Mouse (Mus musculus): ENCODE data around the gene Sfi1. TPM values are rescaled to one million over a fixed set of nuclear protein-coding genes. Genes with fewer than 3 reads are reported as not detected.
A peak's percentile ranks its signal among the peaks of the same experiment; 100 is the strongest.
"Not testable (repeated sequence)": the region's sequence is repeated elsewhere in the genome, so short reads cannot be mapped to it uniquely, and the experiment has no call there.

Sfi1 gene
- 10 to 100 TPM; 56.3 to 57.2 TPM for total RNA-seq (2021)
- long read RNA-seq, experiment 1, partial matches to known transcripts = 3 of 27 reads
- long read RNA-seq, experiment 1, other reads (novel, unspliced or antisense) = 20 of 27 reads
- long read RNA-seq, experiment 2, partial matches to known transcripts = 5 of 35 reads
- long read RNA-seq, experiment 2, other reads (novel, unspliced or antisense) = 25 of 35 reads

GRCm38 (mm10) chr11:3193363-3193762 lies at the start of gene Sfi1:
Gene Sfi1, minus strand, starts transcription at chr11:3193463.
- DNase-seq (ENCODE audit: low spot score in 2 of 2) = no peak

DNA sequence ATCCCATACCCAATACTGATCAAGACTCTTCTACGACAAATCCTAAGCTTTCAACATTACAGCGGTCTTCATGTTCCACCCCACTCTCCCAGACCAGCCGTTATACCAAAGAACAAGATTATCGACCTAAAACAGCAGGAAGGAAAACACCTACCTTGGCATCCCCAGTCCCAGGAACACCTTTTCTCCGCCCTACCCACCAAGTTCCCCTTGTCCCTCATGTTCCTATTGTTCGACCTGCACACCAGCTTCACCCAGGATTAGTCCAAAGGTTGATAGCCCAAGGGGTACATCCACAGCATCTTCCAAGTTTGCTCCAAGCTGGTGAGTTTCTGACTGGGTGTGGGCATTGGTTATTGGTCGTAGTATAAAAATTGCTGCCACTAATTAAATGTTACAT lies 49.1 kb upstream of the Sfi1 start:
- no peak for DNase-seq (ENCODE audit: low spot score in 2 of 2)

DNA sequence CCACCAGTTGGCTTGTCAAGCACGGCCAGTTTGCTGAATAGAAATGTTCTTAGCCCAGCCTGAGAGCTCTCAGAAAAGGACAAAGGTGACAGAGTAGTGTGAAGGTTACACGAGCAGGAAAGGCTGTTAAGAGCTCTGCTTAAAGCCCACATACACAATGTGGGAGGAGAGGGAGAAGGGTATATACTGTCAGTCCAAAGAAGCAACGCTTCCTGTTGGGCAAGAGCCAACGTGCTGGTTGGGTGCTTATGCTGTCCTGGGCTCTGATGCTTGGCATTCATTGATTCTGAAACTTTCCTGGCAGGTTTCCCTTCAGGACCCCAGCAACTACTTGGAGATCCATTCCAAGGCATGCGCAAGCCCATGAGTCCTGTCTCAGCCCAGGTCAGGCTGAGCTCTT lies 42.0 kb upstream of the Sfi1 start:
- no peak for DNase-seq (ENCODE audit: low spot score in 2 of 2)

GRCm38 (mm10) chr11:3233704-3234103 lies 40.4 kb upstream of the Sfi1 start:
- DNase-seq (ENCODE audit: low spot score in 2 of 2) = no peak

DNA sequence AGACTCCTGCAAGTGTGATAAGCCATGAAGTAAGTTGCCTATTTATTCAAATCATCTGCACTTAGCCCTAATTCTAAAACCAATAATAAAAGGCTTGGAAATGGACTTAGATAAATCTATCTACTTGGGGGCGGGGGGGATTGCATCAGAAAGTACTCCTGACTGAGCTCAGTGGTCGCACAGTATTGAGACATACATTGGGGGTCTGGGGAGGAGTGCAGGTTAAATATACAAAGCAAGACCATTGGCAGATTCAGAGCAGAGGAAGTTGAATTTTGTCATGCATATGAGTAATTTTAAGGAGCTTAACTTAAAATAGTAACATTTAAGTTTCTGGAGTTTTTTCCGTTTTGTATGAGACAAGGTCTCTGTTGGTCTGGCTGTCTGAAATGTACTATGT lies 39.0 kb upstream of the Sfi1 start:
- DNase-seq (ENCODE audit: low spot score in 2 of 2) = no peak

DNA sequence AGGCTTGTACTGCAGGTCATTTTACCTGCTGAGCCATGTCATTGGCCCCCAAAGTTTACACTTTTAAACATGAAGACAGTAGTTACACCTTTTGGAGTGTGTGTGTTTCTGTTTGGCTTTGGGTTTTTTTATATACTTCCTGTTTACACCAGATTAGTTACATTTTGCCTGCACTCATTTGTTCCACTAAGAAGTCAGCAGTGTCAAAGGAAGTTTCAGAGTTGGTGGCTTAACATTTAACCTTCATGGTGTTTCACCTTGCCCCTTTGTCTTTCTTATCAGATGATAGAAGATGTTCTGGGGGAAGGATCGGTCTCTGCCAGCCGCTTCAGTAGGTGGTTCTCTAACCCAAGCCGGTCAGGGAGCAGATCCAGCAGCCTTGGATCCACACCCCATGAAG lies 33.9 kb upstream of the Sfi1 start:
- no peak for DNase-seq (ENCODE audit: low spot score in 2 of 2)

- DNase-seq (ENCODE audit: low spot score in 2 of 2) = no peak
Measured at GRCm38 (mm10) chr11:3223105-3223504, 29.8 kb upstream of the Sfi1 start.

GRCm38 (mm10) chr11:3212526-3212925 lies 19.3 kb upstream of the Sfi1 start:
- no peak for DNase-seq (ENCODE audit: low spot score in 2 of 2)

- no peak for DNase-seq (ENCODE audit: low spot score in 2 of 2)
Measured at GRCm38 (mm10) chr11:3206783-3207182, 13.5 kb upstream of the Sfi1 start.

DNA sequence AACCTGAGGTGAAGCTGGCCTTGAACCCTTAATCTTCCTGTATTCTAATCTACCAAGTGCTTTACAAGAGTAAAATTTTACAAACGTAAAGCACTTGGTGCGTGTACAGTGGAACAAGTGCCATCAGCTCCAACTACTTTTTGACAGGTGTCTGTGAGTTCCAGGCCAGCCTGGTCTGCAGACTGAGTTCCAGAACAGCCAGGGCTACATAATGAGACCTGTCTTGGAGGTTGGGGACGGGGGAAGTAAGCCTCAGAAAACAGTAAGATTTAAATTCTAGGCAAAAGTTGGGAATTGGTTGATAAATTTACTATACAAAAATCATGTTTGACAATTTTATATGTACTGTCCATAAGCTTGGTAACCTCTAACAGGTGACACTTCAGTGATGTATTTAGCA lies 11.9 kb upstream of the Sfi1 start:
- no peak for DNase-seq (ENCODE audit: low spot score in 2 of 2)

- DNase-seq (ENCODE audit: low spot score in 2 of 2) = no peak
Measured at GRCm38 (mm10) chr11:3203771-3204170, 10.5 kb upstream of the Sfi1 start.

DNA sequence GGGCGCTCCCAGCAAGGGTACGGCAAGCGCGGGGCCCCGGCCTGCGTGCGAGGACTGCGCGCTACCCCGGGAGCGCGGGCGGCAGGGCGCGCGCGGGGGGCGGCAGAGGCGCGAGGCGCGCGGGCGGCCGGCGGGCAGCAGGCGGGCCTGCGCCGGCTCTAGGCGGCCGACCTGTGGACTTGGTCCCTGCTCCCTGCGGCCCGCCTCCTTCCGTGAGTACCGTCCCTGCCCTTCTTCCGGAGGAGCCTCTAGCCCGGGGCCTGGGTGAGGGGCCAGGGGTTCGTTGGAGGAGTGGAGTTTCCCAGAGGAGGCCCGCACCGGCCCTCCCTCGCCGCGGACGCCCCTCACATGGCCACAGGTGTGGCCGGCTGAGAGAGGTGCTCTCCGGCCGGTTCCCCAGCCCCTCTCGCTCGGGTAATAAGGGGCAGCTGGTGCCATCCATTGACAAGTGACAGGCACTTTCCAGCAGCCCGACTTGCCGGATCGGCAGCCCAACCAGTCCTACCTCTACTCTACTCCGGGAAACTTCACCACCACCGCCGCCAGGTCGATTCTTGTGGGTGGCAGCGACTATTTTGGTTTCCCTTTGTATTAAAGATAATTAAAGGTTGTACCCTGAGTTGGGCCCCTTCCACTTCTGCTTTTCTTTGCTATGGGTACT lies 9.6 kb upstream of the Sfi1 start:
- DNase-seq (ENCODE audit: low spot score in 2 of 2) = peak; percentile 42 to 56

GRCm38 (mm10) chr11:3202231-3202701 lies 9.0 kb upstream of the Sfi1 start, which contains the start of gene Eif4enif1:
Gene Eif4enif1, plus strand, starts transcription at chr11:3202392.
- DNase-seq (ENCODE audit: low spot score in 2 of 2) = peak; percentile 92 to 96

- DNase-seq (ENCODE audit: low spot score in 2 of 2) = peak; percentile 6 to 26
Measured at GRCm38 (mm10) chr11:3201326-3202230, 8.3 kb upstream of the Sfi1 start.

DNA sequence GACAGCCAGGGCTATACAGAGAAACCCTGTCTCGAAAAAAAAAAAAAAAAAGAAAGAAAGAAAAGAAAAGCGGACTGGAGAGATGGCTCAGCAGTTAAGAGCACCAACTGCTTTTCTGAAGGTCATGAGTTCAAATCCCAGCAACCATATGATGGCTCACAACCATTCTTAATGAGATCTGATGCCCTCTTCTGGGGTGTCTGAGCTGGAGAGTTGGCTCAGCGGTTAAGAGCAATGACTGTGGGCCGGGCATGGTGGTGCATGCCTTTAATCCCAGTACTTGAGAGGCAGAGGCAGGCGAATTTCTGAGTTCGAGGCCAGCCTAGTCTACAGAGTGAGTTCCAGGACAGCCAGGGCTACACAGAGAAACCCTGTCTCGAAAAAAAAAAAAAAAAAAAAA lies 7.4 kb upstream of the Sfi1 start:
- DNase-seq (ENCODE audit: low spot score in 2 of 2) = not testable (repeated sequence)

GRCm38 (mm10) chr11:3182707-3183106 lies 10.6 kb downstream of the Sfi1 start:
- not testable (repeated sequence) for DNase-seq (ENCODE audit: low spot score in 2 of 2)

DNA sequence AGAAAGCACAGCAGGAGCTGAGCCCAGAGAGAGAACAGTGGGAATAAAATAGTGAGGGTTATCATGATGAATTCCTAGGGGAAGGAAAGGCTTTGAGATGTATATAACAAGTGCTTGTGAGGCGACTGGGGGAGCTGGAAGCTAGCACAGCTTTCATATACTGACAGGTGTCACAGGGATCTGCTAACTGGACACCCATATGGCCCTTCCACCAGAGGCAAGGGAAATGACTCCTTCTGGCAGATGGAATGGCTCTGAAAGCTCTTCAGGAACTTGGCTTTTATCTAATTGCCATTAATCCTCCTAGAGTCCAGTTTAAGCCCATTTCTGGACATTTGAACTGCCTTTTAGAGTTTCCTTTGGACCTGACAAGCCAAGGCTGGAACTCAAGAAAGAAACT lies 11.3 kb downstream of the Sfi1 start:
- not testable (repeated sequence) for DNase-seq (ENCODE audit: low spot score in 2 of 2)

- DNase-seq (ENCODE audit: low spot score in 2 of 2) = peak; percentile 58 to 65
Measured at GRCm38 (mm10) chr11:3181250-3181649, 12.0 kb downstream of the Sfi1 start.

GRCm38 (mm10) chr11:3180510-3181160 lies 12.6 kb downstream of the Sfi1 start:
- not testable (repeated sequence) for DNase-seq (ENCODE audit: low spot score in 2 of 2)

GRCm38 (mm10) chr11:3179726-3180092 lies 13.6 kb downstream of the Sfi1 start:
- DNase-seq (ENCODE audit: low spot score in 2 of 2) = peak in 1 of 2 experiments; percentile 31
